Mouse (Mus musculus): Measurements from ENCODE around the gene Alg14. TPM values are rescaled to one million over a fixed set of nuclear protein-coding genes. Genes with fewer than 3 reads are reported as not detected.

Gene Alg14
- polyA plus RNA-seq, 1 experiment: 24.5 TPM

- H3K4me3 ChIP-seq (replicated peaks; ENCODE audit: extremely low read depth, low read depth, low read length): no peak overlapping the region
- no peak for TF ChIP-seq CTCF (IDR thresholded peaks at IDR 0.05; ENCODE audit: insufficient read depth, low read length)
- no peak for TF ChIP-seq POLR2A (IDR thresholded peaks at IDR 0.05; ENCODE audit: borderline replicate concordance, extremely low read depth, low read depth, low read length)
- no peaks in the 10 kb centered on the region for H3K4me1 ChIP-seq (ENCODE audit: control insufficient read depth, insufficient read depth, low read length)
- WGBS: 89% methylated on average over 18 of the region's 18 CpGs
- DNase-seq: no peak
Measured at GRCm38 (mm10) chr3:121354861-121355470, 63.4 kb downstream of the Alg14 start.

GRCm38 (mm10) chr3:121355569-121355968 lies 64.0 kb downstream of the Alg14 start:
- no peak overlapping the region for H3K4me3 ChIP-seq (replicated peaks; ENCODE audit: extremely low read depth, low read depth, low read length)
- 86% methylated on average over 9 of the region's 9 CpGs for WGBS
- no peak for DNase-seq
- no peaks in the 10 kb centered on the region for H3K4me1 ChIP-seq (ENCODE audit: control insufficient read depth, insufficient read depth, low read length)
- no peak for TF ChIP-seq POLR2A (IDR thresholded peaks at IDR 0.05; ENCODE audit: borderline replicate concordance, extremely low read depth, low read depth, low read length)
- no peak for TF ChIP-seq CTCF (IDR thresholded peaks at IDR 0.05; ENCODE audit: insufficient read depth, low read length)

- TF ChIP-seq CTCF (IDR thresholded peaks at IDR 0.05; ENCODE audit: insufficient read depth, low read length) (no peak), POLR2A (IDR thresholded peaks at IDR 0.05; ENCODE audit: borderline replicate concordance, extremely low read depth, low read depth, low read length) (no peak)
- no peak for DNase-seq
- Histone ChIP-seq H3K4me1 (ENCODE audit: control insufficient read depth, insufficient read depth, low read length) (no peaks in the 10 kb centered on the region), H3K4me3 (replicated peaks; ENCODE audit: extremely low read depth, low read depth, low read length) (no peak overlapping the region)
- 87% methylated on average over 6 of the region's 6 CpGs for WGBS
Measured at GRCm38 (mm10) chr3:121356111-121356510, 64.5 kb downstream of the Alg14 start.

GRCm38 (mm10) chr3:121357030-121357429 lies 65.5 kb downstream of the Alg14 start:
- H3K4me1 ChIP-seq (ENCODE audit: control insufficient read depth, insufficient read depth, low read length): no peaks in the 10 kb centered on the region
- WGBS: 48% methylated on average over 3 of the region's 3 CpGs
- DNase-seq: no peak
- TF ChIP-seq POLR2A (IDR thresholded peaks at IDR 0.05; ENCODE audit: borderline replicate concordance, extremely low read depth, low read depth, low read length) (no peak), CTCF (IDR thresholded peaks at IDR 0.05; ENCODE audit: insufficient read depth, low read length) (no peak)
- no peak overlapping the region for H3K4me3 ChIP-seq (replicated peaks; ENCODE audit: extremely low read depth, low read depth, low read length)

- 55% methylated on average over 2 of the region's 2 CpGs for WGBS
- no peak for TF ChIP-seq CTCF (IDR thresholded peaks at IDR 0.05; ENCODE audit: insufficient read depth, low read length)
- TF ChIP-seq POLR2A (IDR thresholded peaks at IDR 0.05; ENCODE audit: borderline replicate concordance, extremely low read depth, low read depth, low read length): no peak
- no peak overlapping the region for H3K4me3 ChIP-seq (replicated peaks; ENCODE audit: extremely low read depth, low read depth, low read length)
- no peaks in the 10 kb centered on the region for H3K4me1 ChIP-seq (ENCODE audit: control insufficient read depth, insufficient read depth, low read length)
- DNase-seq: no peak
Measured at GRCm38 (mm10) chr3:121358285-121358684, 66.7 kb downstream of the Alg14 start.

- no peaks in the 10 kb centered on the region for H3K4me1 ChIP-seq (ENCODE audit: control insufficient read depth, insufficient read depth, low read length)
- TF ChIP-seq CTCF (IDR thresholded peaks at IDR 0.05; ENCODE audit: insufficient read depth, low read length) (no peak), POLR2A (IDR thresholded peaks at IDR 0.05; ENCODE audit: borderline replicate concordance, extremely low read depth, low read depth, low read length) (no peak)
- H3K4me3 ChIP-seq (replicated peaks; ENCODE audit: extremely low read depth, low read depth, low read length): no peak overlapping the region
- no peak for DNase-seq
- 83% methylated on average over 6 of the region's 6 CpGs for WGBS
Measured at GRCm38 (mm10) chr3:121358850-121359249, 67.3 kb downstream of the Alg14 start.

GRCm38 (mm10) chr3:121359272-121359671 lies 67.7 kb downstream of the Alg14 start:
- Histone ChIP-seq H3K4me1 (ENCODE audit: control insufficient read depth, insufficient read depth, low read length) (no peaks in the 10 kb centered on the region), H3K4me3 (replicated peaks; ENCODE audit: extremely low read depth, low read depth, low read length) (no peak overlapping the region)
- TF ChIP-seq CTCF (IDR thresholded peaks at IDR 0.05; ENCODE audit: insufficient read depth, low read length) (no peak), POLR2A (IDR thresholded peaks at IDR 0.05; ENCODE audit: borderline replicate concordance, extremely low read depth, low read depth, low read length) (no peak)
- 82% methylated on average over 7 of the region's 7 CpGs for WGBS
- no peak for DNase-seq

- 0 out of 2 replicates have a peak, but pooled peaks cover 3% of the 10 kb centered on the region for H3K4me1 ChIP-seq (ENCODE audit: control insufficient read depth, insufficient read depth, low read length)
- no peak for TF ChIP-seq POLR2A (IDR thresholded peaks at IDR 0.05; ENCODE audit: borderline replicate concordance, extremely low read depth, low read depth, low read length)
- no peak for TF ChIP-seq CTCF (IDR thresholded peaks at IDR 0.05; ENCODE audit: insufficient read depth, low read length)
- 32% methylated on average over 1 of the region's 1 CpGs for WGBS
Measured at GRCm38 (mm10) chr3:121362002-121362401, 70.4 kb downstream of the Alg14 start.

GRCm38 (mm10) chr3:121364388-121364787 lies 72.8 kb downstream of the Alg14 start:
- H3K4me3 ChIP-seq (replicated peaks; ENCODE audit: extremely low read depth, low read depth, low read length): no peak overlapping the region
- 67% methylated on average over 4 of the region's 4 CpGs for WGBS
- H3K4me1 ChIP-seq (ENCODE audit: control insufficient read depth, insufficient read depth, low read length): 0 out of 2 replicates have a peak, but pooled peaks cover 3% of the 10 kb centered on the region
- DNase-seq: no peak
- TF ChIP-seq POLR2A (IDR thresholded peaks at IDR 0.05; ENCODE audit: borderline replicate concordance, extremely low read depth, low read depth, low read length): no peak
- no peak for TF ChIP-seq CTCF (IDR thresholded peaks at IDR 0.05; ENCODE audit: insufficient read depth, low read length)

More at GRCm38 (mm10) chr3:121362002-121362401, 70.4 kb downstream of the Alg14 start:
- no peak overlapping the region for H3K4me3 ChIP-seq (replicated peaks; ENCODE audit: extremely low read depth, low read depth, low read length)
- no peak for DNase-seq

GRCm38 (mm10) chr3:121365131-121365530 lies 73.6 kb downstream of the Alg14 start:
- no peak for DNase-seq
- TF ChIP-seq CTCF (IDR thresholded peaks at IDR 0.05; ENCODE audit: insufficient read depth, low read length) (no peak), POLR2A (IDR thresholded peaks at IDR 0.05; ENCODE audit: borderline replicate concordance, extremely low read depth, low read depth, low read length) (no peak)
- no peak overlapping the region for H3K4me3 ChIP-seq (replicated peaks; ENCODE audit: extremely low read depth, low read depth, low read length)
- 41% methylated on average over 8 of the region's 8 CpGs for whole genome bisulfite sequencing
- 0 out of 2 replicates have a peak, but pooled peaks cover 3% of the 10 kb centered on the region for H3K4me1 ChIP-seq (ENCODE audit: control insufficient read depth, insufficient read depth, low read length)

Data from lung, adult 2 months (tissue).